Mouse (Mus musculus) kidney, adult 18-20 months (tissue): ENCODE data around the gene Zdhhc18.
A peak's percentile ranks its signal among the peaks of the same experiment; 100 is the strongest.

Source experiments
- DNase-seq: peaks from one replicate; pipeline ENCODE4 v3.0.0; 2021

The Zdhhc18 gene

DNA sequence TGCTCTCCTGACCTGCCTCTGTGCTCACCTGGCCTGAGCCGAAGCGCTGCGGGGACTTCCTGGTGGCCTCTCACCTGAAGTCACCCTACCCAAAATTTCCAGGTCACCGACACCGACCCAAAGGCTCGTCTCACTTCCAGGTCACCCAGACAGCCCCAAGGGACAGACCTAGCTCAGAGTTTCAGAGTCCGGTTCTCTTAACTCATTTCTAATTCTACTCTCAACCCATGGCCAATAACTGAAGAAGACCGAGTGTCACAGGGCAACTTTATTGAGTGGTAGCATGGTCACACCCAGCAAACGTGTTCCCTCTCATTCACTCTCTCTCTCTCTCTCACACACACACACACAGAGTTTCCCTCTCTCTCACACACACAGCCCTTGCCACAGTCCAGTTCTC lies 49.6 kb downstream of the Zdhhc18 start:
- no peak for DNase-seq

DNA sequence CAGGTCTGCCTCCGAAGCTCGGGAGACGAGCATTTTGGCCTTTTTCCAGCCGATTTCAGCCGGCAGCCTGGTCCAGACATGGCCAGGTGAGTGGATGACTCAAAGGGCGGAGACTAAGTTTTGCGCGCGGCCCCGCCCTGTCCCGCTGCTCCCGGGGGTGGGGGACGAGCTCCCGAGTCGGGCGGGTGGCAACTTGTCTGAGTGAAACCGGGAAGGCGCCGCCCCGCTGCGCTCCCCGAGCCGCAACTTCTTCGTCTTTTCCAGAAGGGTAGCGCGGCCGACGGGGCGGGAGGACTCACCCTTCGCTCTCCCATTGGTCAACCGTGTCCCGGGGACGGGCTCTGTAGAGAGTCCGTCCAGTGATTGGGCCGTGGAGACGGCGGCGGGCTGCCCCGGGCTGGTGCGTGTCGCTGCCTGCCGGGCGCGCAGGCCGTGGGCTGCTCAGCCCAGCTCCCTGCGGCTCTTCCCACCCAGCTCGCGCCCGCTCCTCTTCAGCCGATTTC lies 50.3 kb downstream of the Zdhhc18 start:
- peak; percentile 95 for DNase-seq

DNA sequence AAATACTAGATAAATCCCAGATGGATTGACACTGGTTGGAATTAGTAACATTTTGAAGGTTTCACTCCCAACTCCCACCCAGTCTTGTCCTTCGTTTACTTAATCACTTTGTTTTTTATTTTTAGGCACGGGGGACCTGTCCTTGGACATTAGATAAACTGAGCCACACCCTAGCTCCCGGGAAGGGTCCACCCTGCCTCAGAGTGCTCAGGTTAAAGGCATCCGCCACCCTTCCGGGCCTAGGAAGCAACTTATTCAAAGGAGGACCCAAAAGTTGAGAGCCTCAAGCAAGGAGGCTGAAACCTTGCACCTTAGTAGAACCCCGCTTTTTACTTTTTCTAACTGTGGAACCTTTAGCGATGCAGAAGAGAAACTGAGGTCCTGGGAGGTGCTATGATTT lies 50.8 kb downstream of the Zdhhc18 start:
- no peak for DNase-seq

DNA sequence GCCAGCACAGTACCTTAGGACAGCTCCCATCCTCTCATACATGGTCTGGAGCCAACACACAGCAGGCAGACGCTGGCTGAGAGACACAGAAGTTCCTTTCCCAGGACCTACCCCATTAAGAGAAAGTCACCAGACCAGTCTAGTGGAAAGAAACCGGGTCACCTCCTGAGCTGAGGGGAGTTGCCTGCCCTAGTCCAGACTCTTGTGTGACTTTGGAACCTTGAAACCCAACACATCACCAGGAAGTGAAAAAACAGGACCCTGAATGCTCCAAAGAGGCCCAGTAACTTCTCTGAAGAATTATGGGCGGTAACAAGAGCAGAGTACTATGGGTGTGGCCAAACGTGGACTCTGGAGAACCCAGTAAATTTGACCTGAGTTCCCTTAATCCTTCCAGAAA lies 51.3 kb downstream of the Zdhhc18 start:
- DNase-seq = peak; percentile 49

DNA sequence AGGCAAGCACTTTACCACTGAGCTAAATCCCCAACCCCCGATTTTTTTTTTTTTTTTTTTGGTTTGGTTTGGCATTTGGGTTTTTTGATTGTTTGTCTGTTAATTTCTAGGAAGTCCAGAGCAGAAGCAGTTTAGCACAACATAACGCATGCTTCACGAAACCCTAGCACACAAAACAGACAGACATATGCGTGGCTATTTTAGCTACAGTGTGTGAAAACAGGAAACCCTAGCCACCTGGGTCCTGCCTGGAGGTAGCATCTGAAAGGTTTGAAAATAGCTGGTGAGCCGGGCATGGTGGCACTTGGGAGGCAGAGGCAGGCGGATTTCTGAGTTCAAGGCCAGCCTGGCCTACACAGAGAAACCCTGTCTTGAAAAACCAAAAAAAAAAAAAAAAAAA lies 53.9 kb downstream of the Zdhhc18 start:
- no peak for DNase-seq

DNA sequence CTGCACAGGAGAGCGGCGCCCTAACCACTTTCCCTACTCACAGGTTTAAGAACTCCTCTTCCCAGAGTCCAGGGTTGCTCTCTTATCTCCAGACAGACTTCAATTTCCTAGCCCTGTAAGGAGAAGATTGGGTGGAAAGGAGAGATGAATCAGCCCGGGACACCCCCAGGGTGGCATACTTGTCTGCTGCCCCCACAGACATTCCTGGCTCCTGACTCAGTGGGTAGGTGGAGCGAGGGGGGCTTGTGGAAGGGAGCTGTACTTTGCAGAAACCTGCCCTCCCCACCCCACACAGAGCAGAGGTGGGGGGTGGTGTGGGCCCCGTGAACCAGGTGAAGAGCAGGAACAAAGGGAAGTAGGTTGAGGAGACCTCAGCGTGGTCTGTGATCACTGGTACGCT lies 54.4 kb downstream of the Zdhhc18 start:
- no peak for DNase-seq

DNA sequence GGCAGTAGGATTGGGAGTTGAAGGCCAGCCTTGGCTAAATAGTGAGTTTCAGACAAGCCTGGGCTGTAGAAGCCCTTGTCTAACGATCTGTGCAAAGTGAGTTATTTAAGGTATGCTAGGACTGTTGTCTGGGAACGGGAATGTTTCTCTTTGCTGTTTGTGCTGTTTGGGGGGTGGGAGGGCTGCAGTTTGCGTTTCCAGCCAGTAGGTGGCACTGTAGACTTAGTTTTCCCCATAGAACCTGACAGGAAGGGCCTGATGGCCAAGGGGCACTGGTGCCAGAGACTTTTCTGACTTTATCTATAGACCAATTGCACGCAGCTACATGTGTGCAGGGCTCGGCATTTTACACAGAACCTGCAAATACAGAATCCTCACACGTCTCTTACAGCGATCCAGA lies 57.4 kb downstream of the Zdhhc18 start:
- DNase-seq = peak; percentile 84

DNA sequence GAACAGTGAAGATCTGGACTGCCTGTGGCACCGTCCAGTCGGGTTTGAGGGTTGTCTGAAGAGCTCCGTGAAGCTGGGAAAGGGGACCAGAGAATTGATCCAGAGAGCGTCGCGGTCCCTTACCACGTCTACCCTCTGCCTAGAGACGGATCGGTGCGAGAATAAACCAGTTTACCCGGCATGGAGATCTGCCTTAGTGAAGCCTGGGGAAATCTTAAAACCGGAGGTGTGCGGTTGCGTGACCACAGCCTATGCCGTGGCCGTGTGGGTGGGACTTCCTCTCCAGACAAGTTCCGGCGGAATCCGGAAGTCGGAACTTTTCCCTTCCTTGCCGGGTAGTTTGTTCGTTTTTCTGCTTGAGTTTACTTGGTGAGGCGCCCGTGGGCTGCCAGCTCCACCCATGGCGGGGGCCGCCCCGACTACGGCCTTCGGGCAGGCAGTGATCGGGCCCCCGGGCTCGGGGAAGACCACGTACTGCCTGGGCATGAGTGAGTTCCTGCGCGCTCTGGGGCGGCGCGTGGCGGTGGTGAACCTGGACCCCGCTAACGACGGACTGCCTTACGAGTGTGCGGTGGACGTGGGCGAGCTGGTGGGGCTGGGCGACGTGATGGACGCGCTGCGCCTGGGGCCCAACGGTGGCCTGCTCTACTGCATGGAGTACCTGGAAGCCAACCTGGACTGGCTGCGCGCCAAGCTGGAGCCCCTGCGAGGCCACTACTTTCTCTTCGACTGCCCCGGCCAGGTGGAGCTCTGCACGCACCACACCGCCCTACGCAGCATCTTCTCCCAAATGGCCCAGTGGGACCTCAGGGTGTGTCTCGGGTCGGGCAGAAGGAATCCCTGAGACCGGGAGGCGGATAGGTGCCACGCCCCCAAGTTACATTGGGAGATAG lies 65.6 kb downstream of the Zdhhc18 start, which contains the start of gene Gpn2:
Gene Gpn2, plus strand, starts transcription at position 304 of the 893 bp plus-strand sequence.
- peak; percentile 81 for DNase-seq

DNA sequence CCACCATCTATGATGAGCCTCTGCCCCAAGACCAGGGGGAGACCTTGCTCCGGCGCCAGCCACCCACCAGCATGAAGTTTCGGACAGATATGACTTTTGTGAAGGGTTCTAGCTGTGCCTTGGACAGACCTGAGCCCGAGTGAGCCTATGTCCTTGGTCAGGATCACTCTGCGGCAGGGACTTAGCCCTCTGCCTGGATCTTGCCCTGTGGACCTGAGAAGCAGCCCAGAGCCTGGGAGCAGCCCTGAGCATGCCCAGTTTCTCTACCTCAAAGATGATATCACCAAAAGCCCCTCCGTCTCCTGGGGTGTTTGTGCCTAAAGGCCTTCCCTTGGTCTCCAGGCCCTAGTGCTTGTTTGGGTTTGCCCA lies 66.3 kb downstream of the Zdhhc18 start:
- no peak for DNase-seq

DNA sequence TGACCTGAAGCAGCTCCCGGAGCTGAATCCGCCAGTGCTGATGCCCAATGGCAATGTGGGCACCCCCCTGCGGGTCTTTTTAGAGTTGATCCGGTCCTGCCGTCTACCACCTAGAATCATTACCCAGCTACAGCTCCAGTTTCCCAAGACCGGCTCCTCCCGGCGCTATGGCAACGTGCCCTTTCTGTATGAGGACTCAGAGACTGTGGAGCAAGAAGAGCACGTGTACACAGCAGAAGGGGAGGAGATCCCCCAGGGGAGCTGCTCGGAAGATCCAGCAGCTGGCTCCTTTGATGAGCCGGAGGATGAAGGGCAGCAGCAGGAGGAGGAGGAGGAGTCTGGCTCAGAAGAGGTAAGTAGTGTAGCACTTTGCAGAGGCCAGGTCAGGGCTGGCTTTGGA lies 72.0 kb downstream of the Zdhhc18 start:
- DNase-seq = no peak

DNA sequence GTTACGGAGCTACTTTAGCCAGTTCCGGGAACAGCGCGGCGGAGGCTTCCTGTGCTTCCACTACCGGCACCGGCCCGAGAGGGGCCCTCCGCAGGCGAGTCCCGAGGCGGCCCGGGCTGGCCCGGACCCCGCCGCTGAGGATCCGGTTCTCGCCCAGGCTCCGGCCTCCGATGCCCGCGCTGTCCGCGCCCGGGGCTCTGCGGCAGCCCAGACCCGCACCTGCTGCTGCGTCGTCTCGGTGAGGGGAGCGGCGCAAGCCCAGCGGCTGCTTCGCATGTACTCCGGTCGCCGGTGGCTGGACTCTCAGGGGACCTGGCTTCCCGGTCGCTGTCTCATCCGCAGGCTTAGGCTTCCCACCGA lies 75.1 kb downstream of the Zdhhc18 start:
- DNase-seq = no peak

DNA sequence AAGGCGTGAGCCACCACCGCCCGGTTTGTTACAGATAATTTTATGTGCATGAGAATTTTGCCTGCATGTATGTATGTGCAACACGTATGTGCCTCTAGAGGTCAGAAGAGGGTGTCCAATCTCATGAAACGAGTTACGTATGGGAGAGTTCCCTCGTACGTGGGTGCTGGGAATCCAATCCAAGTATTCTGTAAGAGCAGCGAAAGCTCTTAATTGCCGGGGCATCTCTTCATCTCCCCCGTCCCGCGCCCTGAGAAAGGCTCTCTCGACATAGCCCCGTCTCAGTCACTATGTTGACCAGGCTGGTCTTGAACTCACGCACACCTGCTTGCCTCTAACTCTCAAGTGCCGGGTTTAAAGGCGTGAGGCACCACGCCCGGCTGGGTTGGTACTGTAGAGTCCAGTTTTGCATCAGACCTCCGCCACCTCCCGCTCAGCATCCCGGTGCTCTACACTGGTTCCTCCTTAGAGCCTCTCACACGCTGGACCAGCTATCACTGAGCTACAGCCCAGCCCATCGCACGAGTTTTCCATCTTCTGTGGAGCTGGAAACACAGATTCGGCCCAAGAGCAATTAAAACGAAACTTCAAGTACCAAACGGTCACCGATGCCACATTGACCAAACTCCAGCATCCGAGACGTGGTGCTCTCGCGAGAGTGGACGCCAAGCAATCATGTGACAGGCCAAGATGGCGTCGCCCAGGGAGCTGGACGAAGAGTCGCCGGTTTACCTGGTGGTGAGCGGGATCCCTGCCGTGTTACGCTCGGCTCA lies 75.7 kb downstream of the Zdhhc18 start, which contains the start of gene Gpatch3:
Gene Gpatch3, plus strand, starts transcription at position 676 of the 773 bp plus-strand sequence.
- peak; percentile 96 for DNase-seq

DNA sequence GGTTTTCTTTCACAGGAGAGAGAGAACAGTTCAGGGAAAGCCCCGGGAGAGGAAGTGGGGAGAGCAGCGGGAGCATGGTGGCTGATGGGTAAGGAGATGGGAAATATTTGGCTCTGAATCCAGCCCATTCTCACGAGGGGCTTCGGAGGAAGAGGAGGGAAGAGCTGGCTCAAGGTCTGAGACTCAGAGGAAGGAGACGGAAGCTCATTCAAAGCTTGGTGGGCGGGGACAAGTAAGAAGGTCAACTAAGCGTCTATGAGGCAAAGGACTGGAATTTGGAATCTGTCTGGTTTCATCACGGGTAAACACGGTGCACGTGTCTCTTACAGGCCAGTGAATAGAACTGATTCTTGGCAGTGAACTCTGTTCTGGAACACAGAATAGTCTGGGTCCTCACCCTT lies 79.9 kb downstream of the Zdhhc18 start:
- DNase-seq = peak; percentile 76

DNA sequence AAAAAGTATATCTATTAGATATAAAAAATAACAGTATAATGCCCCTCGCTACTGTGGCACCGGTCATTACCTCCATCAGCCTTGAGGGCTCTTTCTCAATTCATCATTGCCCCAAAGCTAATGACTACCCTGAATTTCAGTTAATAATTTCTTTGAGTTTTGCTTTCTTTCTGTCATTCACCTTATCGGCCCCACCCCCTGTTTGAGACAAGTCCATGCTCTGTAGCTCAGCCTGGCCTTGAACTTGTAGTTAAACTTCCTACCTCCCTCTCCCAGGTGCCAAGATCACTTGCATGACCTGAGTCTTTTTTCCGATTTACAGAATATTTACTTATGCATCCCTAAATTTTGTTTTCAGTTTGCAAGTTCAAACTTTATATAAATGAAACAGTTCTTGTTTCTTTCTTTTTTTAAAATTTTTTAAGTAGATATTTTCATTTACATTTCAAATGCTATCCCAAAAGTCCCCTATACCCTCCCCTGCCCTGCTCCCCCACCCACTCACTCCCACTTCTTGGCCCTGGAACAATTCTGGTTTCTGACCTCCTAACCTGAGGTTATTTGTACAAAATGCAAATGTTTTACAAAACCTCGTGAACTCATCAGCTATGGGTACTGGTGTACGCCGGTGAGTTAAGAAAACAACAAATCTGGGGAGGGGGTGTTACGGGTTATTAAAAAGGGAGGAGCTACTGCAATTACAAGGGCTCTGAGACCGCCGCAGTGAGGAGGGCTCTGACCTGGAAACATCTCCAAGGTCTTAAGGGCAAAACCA lies 80.5 kb downstream of the Zdhhc18 start:
- DNase-seq = no peak

DNA sequence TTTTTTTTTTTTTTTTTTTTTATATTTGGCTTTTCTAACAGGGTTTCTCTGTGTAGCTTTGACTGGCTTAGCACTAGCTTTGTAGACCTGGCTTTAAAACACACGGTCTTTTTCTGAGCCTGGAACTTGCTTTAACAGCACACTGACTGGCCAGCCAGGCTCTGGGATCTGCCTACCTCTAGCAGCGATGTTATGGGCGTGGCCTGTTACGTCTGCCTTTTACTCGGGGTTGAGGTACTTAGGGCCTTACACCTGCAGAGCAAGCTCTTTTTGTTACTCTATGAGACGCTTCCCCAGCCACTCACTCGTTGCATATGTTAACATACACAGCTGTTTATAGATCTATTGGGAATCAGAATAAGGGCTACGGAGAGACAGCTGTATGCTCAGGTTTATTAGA lies 82.7 kb downstream of the Zdhhc18 start:
- no peak for DNase-seq

DNA sequence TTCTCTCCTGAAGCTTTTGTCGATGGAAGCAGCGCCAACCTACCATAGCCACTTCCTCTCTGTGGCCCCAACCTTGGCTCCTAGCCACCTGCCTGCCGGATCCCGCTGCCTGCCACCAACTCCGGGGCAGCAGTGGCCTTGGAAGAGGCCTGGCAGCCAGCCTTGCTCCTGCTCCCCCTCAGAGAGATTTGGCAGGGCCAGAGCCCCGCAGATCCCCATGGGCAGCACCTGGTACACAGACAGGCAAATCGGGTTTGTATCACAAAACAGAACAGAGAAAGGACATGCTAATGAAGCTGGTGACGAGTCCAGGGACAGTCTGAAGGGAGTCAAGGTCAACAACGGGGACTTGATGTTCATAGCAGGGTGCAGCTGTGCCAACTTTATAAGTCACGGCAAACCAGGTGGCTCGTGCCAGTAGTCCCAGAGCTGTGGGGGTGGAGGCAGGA lies 86.8 kb downstream of the Zdhhc18 start:
- DNase-seq = peak; percentile 84

DNA sequence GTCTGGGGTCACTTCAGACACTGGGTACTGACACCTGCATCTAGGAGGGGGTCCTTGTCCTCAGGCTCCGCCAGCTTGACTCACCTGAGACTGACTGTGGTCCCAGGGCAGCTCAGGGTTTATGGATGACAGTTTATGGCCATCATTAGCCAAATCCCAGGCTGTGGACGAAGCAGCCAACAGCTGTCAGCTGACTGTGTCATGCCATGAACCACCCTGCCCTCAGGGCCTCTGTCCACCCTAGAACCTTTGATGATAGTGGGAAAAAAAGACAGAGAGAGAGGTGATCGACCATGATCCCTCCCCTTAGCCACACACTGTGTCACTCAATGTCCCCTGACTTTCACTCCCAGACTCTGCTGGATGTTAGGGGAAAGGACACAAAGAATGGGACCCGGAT lies 88.3 kb downstream of the Zdhhc18 start:
- DNase-seq = no peak

DNA sequence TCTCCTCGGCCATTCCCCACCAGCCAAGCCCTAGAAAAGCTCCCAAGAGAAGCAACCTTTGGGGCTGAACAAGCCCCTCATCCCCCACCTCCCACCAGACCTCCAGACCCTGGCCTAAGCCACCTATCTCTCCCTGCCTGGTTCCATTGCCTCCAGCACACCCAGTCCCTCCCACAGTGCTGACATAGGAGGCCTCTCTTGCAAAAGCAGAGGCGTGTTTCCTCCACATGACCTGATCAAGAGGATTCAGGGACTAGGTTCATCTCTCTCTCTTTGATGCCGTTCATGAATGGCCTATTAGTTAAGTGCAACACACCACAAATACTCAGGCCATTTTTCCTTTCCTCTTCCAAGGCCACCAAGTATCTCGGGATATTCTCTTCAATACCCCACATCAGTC lies 90.1 kb downstream of the Zdhhc18 start:
- DNase-seq = no peak

DNA sequence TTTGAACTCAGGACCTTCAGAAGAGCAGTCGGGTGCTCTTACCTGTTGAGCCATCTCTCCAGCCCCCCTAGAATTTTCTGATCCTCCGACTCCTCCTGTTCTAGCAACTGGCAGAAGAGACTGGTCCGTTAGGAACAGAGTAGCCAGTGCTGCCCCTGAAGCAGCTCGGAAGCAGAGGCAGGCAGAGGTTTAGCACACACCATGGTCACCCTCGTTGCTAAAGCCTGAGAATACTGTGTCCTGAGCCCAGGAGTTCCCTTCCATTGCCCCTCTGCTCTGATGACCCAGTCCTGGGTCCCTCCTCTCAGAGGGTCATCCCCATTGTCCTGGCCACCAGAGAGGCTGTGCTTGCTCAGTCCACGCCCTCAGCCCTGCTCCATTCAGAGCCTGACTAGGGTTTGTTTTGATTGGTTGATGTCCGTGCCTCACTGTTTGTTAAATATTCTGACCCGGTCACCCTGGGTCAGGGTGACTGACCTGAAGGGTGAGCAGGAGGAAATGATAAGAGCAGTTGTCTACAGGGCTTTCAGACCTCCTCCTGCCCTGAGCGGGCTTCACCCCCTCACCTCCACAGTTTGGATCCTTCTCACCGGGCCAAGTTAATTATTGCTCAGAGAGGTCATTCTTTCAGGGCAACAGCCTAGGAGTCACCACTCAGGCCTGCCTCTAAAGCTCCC lies 92.8 kb downstream of the Zdhhc18 start:
- peak; percentile 69 for DNase-seq
